Mouse (Mus musculus) c-Kit-positive CD71-positive TER-119-positive erythroid progenitor cells, embryonic 14.5 days (primary cell): Measurements from ENCODE around the gene Pcsk2.
A peak's percentile ranks its signal among the peaks of the same experiment; 100 is the strongest.

ENCODE experiments used
- DNase-seq: peaks from one replicate; pipeline ENCODE4 v3.0.0-alpha.2; 2013; ENCODE audit warnings: low spot score

Gene Pcsk2

DNA sequence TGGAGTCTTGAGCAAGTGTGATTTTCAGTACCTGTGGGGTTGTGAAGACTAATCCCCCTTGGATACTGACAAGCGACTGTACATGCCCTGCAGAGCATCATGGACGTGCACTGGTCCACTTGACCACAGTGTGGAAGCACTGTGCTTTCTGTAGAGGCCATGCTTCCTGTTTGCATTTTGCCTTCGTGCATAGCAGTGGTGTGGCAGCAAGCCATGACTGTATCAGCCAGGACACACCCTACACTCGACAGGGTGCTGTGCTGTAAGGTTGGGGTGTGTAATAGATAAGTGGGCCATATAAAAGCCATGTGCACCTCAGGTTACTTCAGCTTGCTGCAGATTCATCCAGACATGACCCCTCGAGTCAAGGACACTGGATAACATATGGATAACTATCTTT is 292.7 kb downstream of the Pcsk2 start:
- DNase-seq: peak; percentile 21

DNA sequence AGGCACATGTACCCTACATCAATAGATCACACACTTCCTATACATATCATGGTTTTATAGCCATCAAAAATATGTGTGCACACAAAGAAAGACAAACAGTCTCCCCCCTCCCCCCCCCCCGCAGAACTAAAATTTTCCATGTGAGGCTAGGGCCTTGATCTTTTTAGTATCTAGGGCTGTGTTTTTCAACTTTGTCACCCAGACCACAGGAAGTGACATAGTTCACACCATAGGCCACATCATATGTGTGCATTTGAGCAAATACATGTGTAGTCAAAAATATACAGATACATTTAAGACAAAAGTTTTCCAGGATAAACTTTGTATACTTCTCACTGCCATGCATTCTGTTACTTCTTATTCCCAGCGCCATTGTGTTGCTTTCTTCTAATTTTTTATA is 293.5 kb downstream of the Pcsk2 start:
- no peak for DNase-seq

DNA sequence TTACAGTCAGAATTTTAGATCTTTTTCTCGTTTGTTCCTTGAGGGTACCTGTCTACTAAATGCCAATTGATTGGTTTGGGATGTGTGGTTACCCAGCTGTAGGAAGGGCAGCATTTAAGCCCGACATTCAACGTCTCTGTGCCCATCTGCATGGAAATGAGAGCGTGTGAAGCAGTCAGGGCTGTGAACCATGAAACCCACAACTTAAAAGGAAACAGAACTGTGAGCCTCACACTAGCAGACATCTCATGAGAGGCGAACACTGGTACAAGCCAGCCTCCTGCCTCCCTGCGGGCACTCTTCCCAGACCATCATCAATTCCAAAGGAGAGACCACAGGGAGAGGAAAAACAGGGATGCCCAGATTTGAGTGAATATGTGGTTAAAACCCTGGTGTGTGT is 294.9 kb downstream of the Pcsk2 start:
- DNase-seq: no peak

DNA sequence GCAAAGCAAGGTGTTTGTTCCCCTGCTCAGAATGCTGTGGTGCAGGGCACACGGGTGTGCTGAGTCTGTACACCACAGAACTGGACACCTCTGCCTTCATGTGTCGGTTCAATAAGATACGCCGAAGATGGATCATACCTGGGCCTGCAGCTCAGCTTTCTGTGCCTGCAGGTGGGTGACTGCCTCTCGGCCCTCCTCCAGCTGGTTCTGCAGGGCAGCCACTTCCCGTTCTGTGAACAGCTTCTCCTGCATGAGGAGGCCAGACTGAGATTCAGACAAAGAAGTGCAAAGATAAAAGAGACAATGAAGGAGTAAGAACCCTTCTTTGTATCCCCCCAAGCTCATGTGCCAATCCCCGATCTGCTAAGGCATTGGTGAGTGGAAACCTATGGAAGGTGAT is 295.6 kb downstream of the Pcsk2 start:
- DNase-seq: no peak

DNA sequence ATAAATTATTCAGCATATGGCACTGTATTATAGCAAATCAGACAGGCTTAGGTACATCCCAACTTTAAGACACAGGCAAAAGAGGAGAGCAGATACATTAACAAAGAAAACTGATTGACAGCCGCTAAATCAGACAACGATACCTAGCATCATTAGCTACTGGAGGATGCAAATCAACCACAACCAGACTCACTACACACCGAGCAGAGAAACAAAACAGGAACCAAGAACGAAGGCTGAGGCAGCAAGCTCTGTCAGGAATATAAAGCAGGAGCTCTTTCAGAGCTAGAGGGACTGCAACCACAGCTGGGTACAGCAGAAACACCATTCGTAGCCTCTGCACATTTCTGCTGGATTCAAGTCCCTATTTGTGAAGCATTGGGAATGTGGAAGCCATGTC is 298.8 kb downstream of the Pcsk2 start:
- no peak for DNase-seq

DNA sequence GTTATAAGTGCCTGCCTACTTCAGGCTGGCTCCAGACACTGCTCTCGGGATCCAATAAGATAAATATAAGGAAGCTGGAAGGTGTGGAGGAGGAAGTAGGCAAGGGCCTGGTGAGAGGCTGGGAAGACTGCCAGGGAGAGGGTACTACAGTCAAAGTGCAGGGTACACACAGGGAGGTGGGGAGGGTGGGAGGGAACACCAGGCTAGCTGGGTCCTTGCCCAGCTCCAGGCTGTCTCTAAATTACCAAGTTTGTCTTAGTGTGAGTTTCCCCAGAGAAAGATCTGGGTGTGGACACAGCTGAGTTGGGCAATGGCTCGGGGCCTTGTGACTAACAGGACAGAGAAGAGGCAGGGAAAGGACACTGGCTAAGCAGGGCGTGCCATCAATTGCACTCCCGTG is 300.8 kb downstream of the Pcsk2 start:
- DNase-seq: no peak

DNA sequence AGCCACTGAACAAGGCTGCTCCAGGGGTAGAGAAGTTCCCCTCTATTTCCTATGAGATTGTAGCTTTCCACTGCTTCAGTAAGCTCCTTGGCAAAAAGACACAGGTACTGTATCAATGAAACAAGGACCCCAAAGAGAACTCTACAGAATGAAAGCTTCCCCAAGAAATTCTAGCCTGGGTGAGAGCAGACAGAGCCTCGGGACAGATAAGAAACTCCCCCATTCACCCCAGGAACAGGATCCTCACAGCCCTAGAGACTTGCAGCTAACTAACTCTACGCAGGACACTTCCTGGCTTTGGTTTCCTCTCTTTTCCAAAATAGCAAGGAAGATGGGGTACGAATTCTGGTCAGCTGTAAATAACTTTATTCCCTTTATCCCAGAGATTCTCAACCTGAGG is 301.3 kb downstream of the Pcsk2 start:
- DNase-seq: no peak

DNA sequence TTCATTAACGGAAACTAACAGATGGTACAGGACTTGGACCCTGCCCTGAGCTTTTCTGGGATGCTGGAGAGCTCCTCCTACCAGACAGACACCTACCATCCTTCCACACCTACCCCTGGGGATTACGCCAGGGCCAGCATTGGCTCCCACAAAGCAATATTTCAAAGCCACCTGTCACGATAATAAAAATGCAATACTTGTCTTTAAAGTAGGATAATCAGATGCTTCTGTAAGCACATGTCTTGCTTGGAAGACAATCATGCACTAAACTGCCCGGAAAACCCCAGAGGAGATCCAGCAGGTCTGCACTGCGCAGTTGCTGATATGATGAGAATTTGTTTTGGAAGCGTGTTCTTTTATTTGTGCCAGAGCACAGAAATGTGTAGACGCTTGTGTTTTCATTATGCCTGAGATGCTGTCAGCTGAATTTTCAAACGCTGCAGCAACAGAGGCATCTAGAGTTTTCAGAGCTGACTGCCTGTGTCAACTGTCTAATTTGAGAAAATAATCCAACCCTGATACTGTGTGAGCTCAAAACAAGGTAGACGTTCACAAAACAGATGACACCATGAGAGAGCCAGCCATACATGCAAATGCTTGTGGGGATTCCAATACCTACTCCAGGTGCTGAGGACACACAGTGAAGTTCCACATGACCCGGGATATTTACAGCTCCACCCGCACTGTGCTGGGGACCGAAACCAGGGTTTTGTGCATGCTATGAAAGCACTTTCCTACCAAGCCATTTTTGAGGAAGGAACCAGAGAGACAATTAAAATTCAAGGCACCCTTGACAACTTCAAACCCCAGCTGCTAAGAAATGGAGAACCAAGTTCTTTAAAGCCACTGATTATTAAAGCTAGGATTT is 305.6 kb downstream of the Pcsk2 start:
- DNase-seq: no peak

DNA sequence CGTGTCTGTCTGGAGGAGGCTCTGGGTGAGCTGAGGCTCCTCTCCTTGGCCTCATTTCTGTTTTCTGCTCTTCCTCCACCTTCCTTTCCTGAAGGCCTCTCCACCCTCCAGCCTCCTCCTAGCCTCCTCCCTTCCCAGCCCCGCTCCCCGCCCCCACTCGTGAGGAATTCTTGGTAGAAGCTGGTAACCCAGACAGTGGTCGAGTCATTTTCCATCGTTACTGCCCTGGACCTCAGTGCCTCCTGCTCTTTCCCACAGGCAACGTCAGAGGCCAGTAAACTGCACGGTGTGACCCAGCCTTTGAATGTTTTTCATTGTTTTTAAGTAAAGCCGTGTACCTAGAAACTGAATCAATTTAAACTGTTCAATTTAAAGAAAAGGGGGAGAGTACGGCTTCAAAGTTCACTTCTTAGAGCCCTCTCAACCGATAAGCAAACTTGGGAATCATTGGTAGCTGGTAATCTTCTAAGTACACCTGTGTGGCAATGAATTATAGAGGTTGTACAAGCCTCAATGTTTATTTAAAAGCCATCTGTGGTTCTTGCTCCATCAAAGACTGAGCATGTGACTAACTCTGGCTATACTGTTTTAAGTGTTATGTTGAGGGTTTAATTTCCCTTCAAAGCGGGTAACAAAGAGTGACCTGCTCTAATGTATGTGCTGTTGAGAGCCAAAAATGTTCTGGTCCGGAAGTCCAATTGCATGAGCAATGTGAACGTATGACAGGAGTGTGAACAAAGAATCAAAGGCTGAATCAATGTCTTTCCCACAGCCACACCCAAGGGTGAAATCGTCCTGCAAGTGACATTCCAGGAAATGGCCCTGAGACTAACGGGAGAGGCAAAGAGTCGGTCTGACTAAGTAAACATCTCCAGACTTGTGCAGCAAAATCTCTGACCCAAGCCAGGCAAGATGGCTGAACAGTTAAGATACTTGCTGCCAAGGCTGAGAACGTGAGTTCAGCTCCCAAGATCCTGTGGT is 306.6 kb downstream of the Pcsk2 start:
- no peak for DNase-seq

DNA sequence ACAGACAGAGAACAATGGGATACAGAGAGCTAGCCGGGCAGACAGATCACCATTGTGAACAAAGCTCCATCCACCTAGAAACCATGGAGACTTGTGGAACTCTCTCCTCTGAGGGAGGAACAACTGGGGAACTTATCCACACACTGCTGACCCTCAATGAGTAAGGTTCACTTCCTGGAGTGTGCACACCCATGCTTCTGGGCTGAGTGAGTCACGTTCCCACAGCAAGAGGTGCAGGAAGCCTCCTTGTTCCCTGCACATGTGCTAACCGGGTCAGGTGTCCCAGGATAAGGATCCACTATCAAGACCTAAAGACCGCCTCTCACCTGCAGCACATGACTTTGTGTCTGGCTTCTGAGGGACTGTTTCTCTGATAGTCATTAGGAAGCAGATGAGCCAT is 307.5 kb downstream of the Pcsk2 start:
- no peak for DNase-seq

DNA sequence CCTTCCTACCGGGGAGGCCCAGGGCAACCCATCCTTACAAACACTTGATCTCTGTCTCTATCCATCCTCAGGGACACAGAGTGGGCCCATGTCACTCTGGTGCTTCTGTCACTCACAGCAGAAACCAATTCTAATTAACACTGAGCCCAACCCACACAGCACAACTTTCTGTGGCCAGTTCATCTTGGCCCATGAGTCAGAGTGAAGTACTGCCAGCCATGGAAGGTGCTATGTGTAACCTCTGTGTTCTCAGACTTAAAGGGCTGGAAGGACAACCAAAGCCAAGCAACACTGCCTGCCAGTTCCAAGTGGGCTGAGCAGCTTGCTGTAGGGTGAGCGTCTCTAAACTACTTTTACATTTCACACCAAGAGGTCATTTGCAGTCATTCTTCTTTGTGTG is 313.2 kb downstream of the Pcsk2 start:
- DNase-seq: no peak

DNA sequence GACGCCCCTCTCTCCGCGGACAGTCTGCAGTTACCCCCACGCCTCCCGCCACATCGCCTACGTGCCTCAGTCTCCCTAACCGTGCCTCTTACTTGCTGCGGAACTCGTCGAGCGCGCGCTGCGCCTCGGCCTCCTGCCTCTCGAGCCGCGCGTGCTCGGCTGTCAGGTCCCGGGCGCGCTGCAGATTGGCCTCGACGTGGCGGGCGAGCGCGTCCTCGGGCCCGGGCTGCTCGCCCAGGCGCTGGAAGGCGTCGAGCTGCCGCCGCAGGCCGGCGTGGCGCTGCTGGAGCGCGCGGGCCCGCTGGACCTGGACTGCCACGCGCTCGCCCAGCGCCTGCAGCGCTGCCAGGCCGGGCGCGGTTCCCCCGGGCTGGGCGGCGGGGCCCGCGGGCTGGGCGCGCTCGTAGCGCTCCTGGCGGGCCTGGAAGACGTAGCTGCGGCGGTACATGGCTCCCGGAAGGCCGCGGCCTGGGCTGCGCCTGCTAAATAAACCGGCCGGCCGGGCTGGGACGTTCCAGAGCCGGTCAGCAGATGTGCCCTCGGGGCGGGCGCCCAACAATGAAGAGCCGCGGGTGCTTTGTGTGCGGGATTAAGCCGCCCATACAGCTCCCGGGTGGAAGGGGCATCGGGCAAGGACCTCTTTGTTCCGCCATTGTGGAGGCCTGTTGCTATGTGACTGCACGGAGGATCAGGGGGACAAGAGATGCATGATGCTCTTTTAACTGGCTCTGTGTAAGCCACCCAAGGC is 316.7 kb downstream of the Pcsk2 start, which contains the start of gene Bfsp1:
Gene Bfsp1 (minus strand): TSS at position 690 of the 748 bp plus-strand sequence.
- no peak for DNase-seq

DNA sequence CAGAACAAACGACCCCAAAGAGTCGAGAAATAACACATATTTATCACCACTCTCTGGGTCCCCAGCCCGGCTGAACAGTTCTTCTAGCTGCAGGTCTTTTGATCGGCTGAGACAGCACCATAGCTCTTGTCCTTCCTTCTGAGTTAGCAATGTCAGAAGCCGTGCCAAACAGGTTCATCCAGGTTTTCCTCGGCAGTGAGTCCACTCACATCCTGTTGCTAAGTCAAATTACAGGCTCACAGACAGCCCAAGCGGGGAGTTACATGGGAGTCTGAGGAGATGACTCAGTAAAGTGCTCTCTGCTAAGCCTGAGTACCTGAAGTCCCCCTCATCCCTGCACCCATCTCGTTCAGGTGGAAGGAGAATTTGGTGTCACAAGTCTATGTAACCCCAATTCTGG is 318.6 kb downstream of the Pcsk2 start:
- DNase-seq: no peak
